Mouse (Mus musculus): Measurements from ENCODE around the gene Pla2g1b. TPM values are rescaled to one million over a fixed set of nuclear protein-coding genes. Genes with fewer than 3 reads are reported as not detected.
"Not testable (repeated sequence)": the region's sequence is repeated elsewhere in the genome, so short reads cannot be mapped to it uniquely, and the experiment has no call there.

The Pla2g1b gene
- total RNA-seq, 2 experiments from 2014 or later: not detected

- DNase-seq: no peak
Measured at GRCm38 (mm10) chr5:115483385-115483784, 17.3 kb downstream of the Pla2g1b start.

GRCm38 (mm10) chr5:115483947-115484920 lies 18.2 kb downstream of the Pla2g1b start, which contains the start of gene Sirt4:
Gene Sirt4, minus strand, starts transcription at chr5:115484725.
- intact Hi-C loops (cut with DNase I): no loop called here
- DNase-seq: peak; percentile 92

More at GRCm38 (mm10) chr5:115483385-115483784, 17.3 kb downstream of the Pla2g1b start:
- intact Hi-C loops (cut with DNase I): no loop called here

- no peak for DNase-seq
- intact Hi-C loops (cut with DNase I): no loop called here
Measured at GRCm38 (mm10) chr5:115484996-115485395, 18.9 kb downstream of the Pla2g1b start.

- DNase-seq: no peak
- intact Hi-C loops (cut with DNase I): no loop called here
Measured at GRCm38 (mm10) chr5:115485489-115486205, 19.6 kb downstream of the Pla2g1b start.

- intact Hi-C loops (cut with DNase I): no loop called here
- DNase-seq: no peak
Measured at GRCm38 (mm10) chr5:115486726-115487125, 20.7 kb downstream of the Pla2g1b start.

GRCm38 (mm10) chr5:115487353-115487752 lies 21.3 kb downstream of the Pla2g1b start:
- DNase-seq: no peak

GRCm38 (mm10) chr5:115487942-115488580 lies 22.0 kb downstream of the Pla2g1b start:
- intact Hi-C loops (cut with DNase I): no loop called here
- DNase-seq: no peak

More at GRCm38 (mm10) chr5:115487353-115487752, 21.3 kb downstream of the Pla2g1b start:
- intact Hi-C loops (cut with DNase I): no loop called here

GRCm38 (mm10) chr5:115488841-115489698 lies 23.0 kb downstream of the Pla2g1b start:
- intact Hi-C loops (cut with DNase I): no loop called here
- DNase-seq: peak; percentile 88 to 90

GRCm38 (mm10) chr5:115489699-115490637 lies 23.9 kb downstream of the Pla2g1b start:
- intact Hi-C loops (cut with DNase I): no loop called here
- peak; percentile 92 to 93 for DNase-seq

GRCm38 (mm10) chr5:115490638-115491000 lies 24.6 kb downstream of the Pla2g1b start:
- intact Hi-C loops (cut with DNase I): no loop called here
- no peak for DNase-seq

- intact Hi-C loops (cut with DNase I): no loop called here
- DNase-seq: peak in 1 of 2 experiments; percentile 15
Measured at GRCm38 (mm10) chr5:115491076-115491475, 25.0 kb downstream of the Pla2g1b start.

GRCm38 (mm10) chr5:115491771-115492322 lies 25.8 kb downstream of the Pla2g1b start:
- intact Hi-C loops (cut with DNase I): no loop called here
- peak; percentile 82 to 87 for DNase-seq

GRCm38 (mm10) chr5:115492711-115493335 lies 26.8 kb downstream of the Pla2g1b start:
- intact Hi-C loops (cut with DNase I): no loop called here
- peak in 1 of 2 experiments; percentile 34 for DNase-seq

GRCm38 (mm10) chr5:115493441-115493840 lies 27.4 kb downstream of the Pla2g1b start:
- DNase-seq: peak in 1 of 2 experiments; percentile 18
- intact Hi-C loops (cut with DNase I): no loop called here

- DNase-seq; intact Hi-C loops (cut with DNase I): not testable (repeated sequence)
Measured at GRCm38 (mm10) chr5:115495618-115496017, 29.6 kb downstream of the Pla2g1b start.

- intact Hi-C loops (cut with DNase I): no loop called here
- DNase-seq: no peak
Measured at GRCm38 (mm10) chr5:115497033-115497432, 31.0 kb downstream of the Pla2g1b start.

- intact Hi-C loops (cut with DNase I): no loop called here
- no peak for DNase-seq
Measured at GRCm38 (mm10) chr5:115498307-115499240, 32.5 kb downstream of the Pla2g1b start.

Data from heart, postnatal 10 days (tissue).